Mouse (Mus musculus) left cerebral cortex, postnatal 25 days (tissue): ENCODE measurements at regions not wholly inside any gene's neighbourhood (a gene's known extent, or its start where the extent isn't known, plus 50 kb on each side); places are given as distances from the start of the nearest gene placed in this dataset.

Source experiments
- DNase-seq, 2 experiments: peaks; one replicate each; pipeline ENCODE4 v3.0.0; 2022; ENCODE audit warnings: low spot score in 2 of 2, mixed read lengths in 1 of 2
- intact Hi-C: fragments of 180-260 bp; cut with DNase I; formaldehyde crosslinking; loops from one replicate; pipeline ENCODE4 v1.15.1; 2025

DNA sequence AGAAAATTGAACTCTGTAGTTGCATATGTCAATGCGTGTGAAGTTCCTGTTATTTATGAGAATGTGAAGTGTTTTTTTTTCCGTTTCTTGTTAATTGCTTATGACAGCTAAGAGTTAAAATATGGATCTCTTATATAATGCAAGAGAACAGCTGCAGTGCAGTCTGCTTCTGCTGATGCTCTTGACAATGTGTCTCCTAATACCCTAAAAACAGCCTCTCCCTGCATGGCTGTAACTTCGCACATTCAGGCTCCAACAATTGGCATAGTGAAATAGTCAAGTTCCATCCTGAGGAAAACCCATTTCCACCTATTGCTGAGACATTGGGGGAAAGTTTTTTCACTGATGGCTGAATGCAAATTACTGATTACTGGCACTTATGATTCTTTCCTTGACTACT, 640.0 kb upstream of the Pcdh17 start:
- peak; percentile 1 to 28 for DNase-seq
- intact Hi-C loops: no loop called here
